ENCODE assay signal across 8 mouse cellular contexts in the genomic region with DNA sequence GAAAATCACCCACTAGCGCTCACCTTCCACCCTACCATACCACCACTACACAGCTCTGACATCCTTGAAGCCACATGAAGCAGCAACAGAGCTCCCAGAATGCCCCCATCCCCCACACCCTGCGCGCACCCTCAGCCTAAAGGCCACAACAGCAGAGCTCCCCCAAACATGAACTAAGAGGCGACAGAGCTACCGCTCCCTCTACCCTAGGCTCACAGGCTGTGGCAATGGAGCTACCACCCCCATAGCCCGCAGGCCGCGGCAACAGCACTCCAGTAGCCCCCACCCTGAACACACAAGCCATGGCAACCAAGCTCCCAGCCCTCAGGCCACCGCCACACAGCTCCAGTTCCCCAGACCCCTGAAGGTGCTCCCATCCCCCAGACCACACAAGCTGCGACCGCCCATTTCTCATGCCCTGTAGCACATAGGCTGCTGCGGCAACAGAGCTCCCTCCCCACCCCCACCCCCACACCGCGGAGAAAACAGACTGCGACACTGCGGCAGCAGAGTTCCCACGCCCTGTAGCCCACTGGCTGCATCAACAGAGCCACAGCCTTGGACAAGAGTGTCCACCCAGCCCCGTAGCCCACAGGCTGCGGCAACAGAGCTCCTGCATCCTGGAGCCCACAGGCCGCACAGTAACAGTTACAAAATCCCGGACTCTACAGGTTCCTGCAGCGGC. TPM values are rescaled to one million over a fixed set of nuclear protein-coding genes. Genes with fewer than 3 reads are reported as not detected.
DNase-seq lines count a peak whose midpoint lies in the region; ATAC-seq and TF ChIP-seq lines count a peak whose summit lies in the region.

No protein-coding gene starts in this region.

- peak overlapping the region; percentile 52 for H3K4me3 ChIP-seq in intestine, embryonic 14.5 days (ENCODE audit: low read depth, low read length)
- peak overlapping the region; percentile 63 for H3K4me3 ChIP-seq in midbrain, embryonic 10.5 days
- peak overlapping the region; percentile 49 for H3K4me3 ChIP-seq in stomach, postnatal 0 days (ENCODE audit: low read depth, low read length)

- peak overlapping the region; percentile 42 for H3K9ac ChIP-seq in intestine, embryonic 14.5 days (ENCODE audit: low read length)
- H3K9ac ChIP-seq in stomach, postnatal 0 days (ENCODE audit: low read length), result peak overlapping the region; percentile 50

- 52% methylated on average over 22 of the region's 22 CpGs for WGBS in intestine, embryonic 14.5 days
- WGBS in midbrain, embryonic 10.5 days, result 41% methylated on average over 22 of the region's 22 CpGs
- whole genome bisulfite sequencing in stomach, postnatal 0 days, result 48% methylated on average over 22 of the region's 22 CpGs

- H3K9me3 ChIP-seq in intestine, embryonic 14.5 days (ENCODE audit: control insufficient read depth, low read length), result peaks cover 18% of the 10 kb centered on the region; the same call in 1 of the 2 replicates
- peaks cover 27% of the 10 kb centered on the region for H3K9me3 ChIP-seq in midbrain, embryonic 10.5 days (replicated peaks)
- H3K9me3 ChIP-seq in stomach, postnatal 0 days (ENCODE audit: control insufficient read depth, low read length), result no peaks in the 10 kb centered on the region

- TF ChIP-seq CTCF in stomach, postnatal 0 days (IDR thresholded peaks at IDR 0.05; ENCODE audit: low read depth), result no peak

- DNase-seq in heart, adult 18-20 months, result peak; percentile 2 to 41
- no peak for DNase-seq in heart, adult 8-10 months (ENCODE audit: low spot score)
- peak; percentile 44 for DNase-seq in cerebellum, adult 8-10 months
- DNase-seq in intestine, embryonic 14.5 days (ENCODE audit: low spot score), result peak; percentile 56
- peak; percentile 15 to 23 for DNase-seq in left cerebral cortex, adult 9 months (ENCODE audit: low spot score in 2 of 2)
- DNase-seq in midbrain, embryonic 10.5 days (ENCODE audit: low spot score), result peak; percentile 77
- DNase-seq in stomach, postnatal 0 days (ENCODE audit: low spot score), result peak; percentile 31

- H3K27ac ChIP-seq in intestine, embryonic 14.5 days (ENCODE audit: low read depth), result no peak overlapping the region
- H3K27ac ChIP-seq in midbrain, embryonic 10.5 days (replicated peaks), result peak overlapping the region; percentile 88
- H3K27ac ChIP-seq in stomach, postnatal 0 days (replicated peaks), result no peak overlapping the region

- no peaks in the 10 kb centered on the region for H3K36me3 ChIP-seq in intestine, embryonic 14.5 days (ENCODE audit: control insufficient read depth, insufficient read depth, low read length)
- H3K36me3 ChIP-seq in midbrain, embryonic 10.5 days, result peaks cover 1% of the 10 kb centered on the region; the same call in 1 of the 2 replicates
- no peaks in the 10 kb centered on the region for H3K36me3 ChIP-seq in stomach, postnatal 0 days (ENCODE audit: control insufficient read depth, insufficient read depth, low read length)

- H3K4me2 ChIP-seq in intestine, embryonic 14.5 days (ENCODE audit: low read length), result peak overlapping the region; percentile 49
- peak overlapping the region; percentile 68 for H3K4me2 ChIP-seq in stomach, postnatal 0 days (replicated peaks; ENCODE audit: low read depth)

- TF ChIP-seq EP300 in stomach, postnatal 0 days (optimal IDR thresholded peaks at IDR 0.05), result no peak

- H3K4me1 ChIP-seq in intestine, embryonic 14.5 days (replicated peaks; ENCODE audit: control insufficient read depth, insufficient read depth, low read length), result no peaks in the 10 kb centered on the region
- H3K4me1 ChIP-seq in midbrain, embryonic 10.5 days, result peaks cover 6% of the 10 kb centered on the region; the same call in 1 of the 2 replicates
- no peaks in the 10 kb centered on the region for H3K4me1 ChIP-seq in stomach, postnatal 0 days (replicated peaks; ENCODE audit: control insufficient read depth, insufficient read depth)

- ATAC-seq in frontal cortex, adult (ENCODE audit: low TSS enrichment), result peak; percentile 54
- peak; percentile 54 for ATAC-seq in intestine, embryonic 14.5 days (replicated peaks; ENCODE audit: low FRiP score, low TSS enrichment, low read depth)
- peak; percentile 69 for ATAC-seq in stomach, postnatal 0 days (ENCODE audit: low FRiP score, low TSS enrichment)

- no peaks in the 10 kb centered on the region for H3K27me3 ChIP-seq in intestine, embryonic 14.5 days (replicated peaks; ENCODE audit: control insufficient read depth, insufficient read depth, low read length)
- H3K27me3 ChIP-seq in midbrain, embryonic 10.5 days (ENCODE audit: low read depth, poor library complexity, severe bottlenecking), result no peaks in the 10 kb centered on the region
- no peaks in the 10 kb centered on the region for H3K27me3 ChIP-seq in stomach, postnatal 0 days (ENCODE audit: control insufficient read depth, insufficient read depth, low read length)

RNA-seq across cellular contexts. Expression of gene Snurf, which starts 0.8 kb away (rescaled TPM):
- total RNA-seq in heart, adult 18-20 months (2021), result 100 to 1,000 TPM; 244 to 292 TPM
- total RNA-seq in heart, adult 8-10 months (2022), result 100 to 1,000 TPM; 276 to 345 (median 292) TPM
- 35.5 and 38.3 TPM in 2 replicates for polyA plus RNA-seq in intestine, embryonic 14.5 days (2014; fragmentation: Nextera tagmentation; extraction: Ambion mirVana)
- 82.4 and 111 TPM in 2 replicates for polyA plus RNA-seq in midbrain, embryonic 10.5 days (2016; fragmentation: Nextera tagmentation; extraction: Ambion mirVana)
- polyA plus RNA-seq in stomach, postnatal 0 days (2015; fragmentation: Nextera tagmentation; extraction: Ambion mirVana), result 16.8 and 18.1 TPM in 2 replicates

RNA-seq across cellular contexts. Expression of gene Gm38393, which starts 0.8 kb away (rescaled TPM):
- total RNA-seq in heart, adult 18-20 months (2021), result 1 to 10 TPM; 2.0 to 3.1 TPM
- 1 to 10 TPM; 2.0 to 4.1 (median 2.8) TPM for total RNA-seq in heart, adult 8-10 months (2022)
- 0.20 and 0.57 TPM in 2 replicates for polyA plus RNA-seq in intestine, embryonic 14.5 days (2014; fragmentation: Nextera tagmentation; extraction: Ambion mirVana)
- 2.1 and 2.3 TPM in 2 replicates for polyA plus RNA-seq in midbrain, embryonic 10.5 days (2016; fragmentation: Nextera tagmentation; extraction: Ambion mirVana)
- polyA plus RNA-seq in stomach, postnatal 0 days (2015; fragmentation: Nextera tagmentation; extraction: Ambion mirVana), result 0.12 and 0.15 TPM in 2 replicates
